Mouse (Mus musculus): ENCODE measurements at regions not wholly inside any gene's neighbourhood (a gene's known extent, or its start where the extent isn't known, plus 50 kb on each side); places are given as distances from the start of the nearest gene placed in this dataset.
A peak's percentile ranks its signal among the peaks of the same experiment; 100 is the strongest.

DNA sequence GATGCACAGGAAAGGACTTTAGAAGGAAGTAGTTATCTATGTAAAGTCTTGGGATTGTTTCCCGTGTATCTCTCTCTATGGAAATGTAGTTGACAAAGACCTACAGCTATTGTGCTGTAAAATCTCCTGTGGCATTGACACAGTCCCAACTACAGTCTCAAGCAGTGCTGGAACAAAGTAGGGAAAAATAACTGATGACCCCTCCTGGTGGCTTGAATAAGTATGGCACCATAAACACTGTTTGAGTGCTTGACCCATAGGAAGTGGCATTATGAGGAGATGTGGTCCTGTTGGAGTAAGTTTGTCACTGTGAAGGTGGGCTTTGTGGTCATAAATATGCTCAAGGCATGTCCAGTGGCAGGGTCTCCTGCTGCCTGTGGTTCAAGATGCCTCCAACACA lies 928.4 kb upstream of the Mms22l start:
- H3K36me3 ChIP-seq (ENCODE audit: control insufficient read depth, insufficient read depth, low read length) = no peaks in the 10 kb centered on the region
- no peak overlapping the region for H3K4me2 ChIP-seq (replicated peaks; ENCODE audit: low read depth, low read length)
- peak; percentile 15 for DNase-seq (ENCODE audit: low spot score)
- H3K9me3 ChIP-seq (ENCODE audit: control insufficient read depth, low read length) = no peaks in the 10 kb centered on the region
- ATAC-seq (ENCODE audit: low FRiP score) = no peak
- 59% methylated on average over 1 of the region's 1 CpGs for WGBS
- no peak overlapping the region for H3K9ac ChIP-seq (ENCODE audit: low read depth, low read length)
- H3K27ac ChIP-seq (ENCODE audit: low read depth, low read length) = no peak overlapping the region
- H3K4me3 ChIP-seq (ENCODE audit: low read depth, low read length) = no peak overlapping the region
- no peaks in the 10 kb centered on the region for H3K4me1 ChIP-seq (replicated peaks; ENCODE audit: control insufficient read depth, insufficient read depth, low read length)
- no peaks in the 10 kb centered on the region for H3K27me3 ChIP-seq (ENCODE audit: control insufficient read depth, insufficient read depth, low read length)

DNA sequence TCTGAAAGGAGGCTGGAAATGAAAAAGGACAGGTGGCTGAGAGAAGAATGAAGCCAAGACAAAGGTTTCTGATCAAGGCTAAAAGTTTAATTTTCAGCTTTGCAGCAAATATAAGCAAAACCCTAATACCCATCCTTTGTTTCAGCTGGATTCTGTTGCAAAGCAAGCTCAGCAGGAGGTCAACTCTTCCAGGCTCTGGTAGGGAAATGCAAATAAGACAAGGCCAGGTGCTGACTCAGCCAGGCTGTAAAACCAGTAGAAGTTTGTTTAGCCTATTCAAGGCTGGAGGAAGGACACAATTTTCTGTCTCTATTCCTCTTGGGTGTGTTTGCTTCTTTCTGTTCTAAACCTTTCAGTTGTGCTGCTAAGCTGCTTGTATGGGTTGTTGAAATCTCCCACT lies 923.2 kb upstream of the Mms22l start:
- H3K4me3 ChIP-seq (ENCODE audit: low read depth, low read length) = no peak overlapping the region
- ATAC-seq (ENCODE audit: low FRiP score) = no peak
- DNase-seq (ENCODE audit: low spot score) = no peak

DNA sequence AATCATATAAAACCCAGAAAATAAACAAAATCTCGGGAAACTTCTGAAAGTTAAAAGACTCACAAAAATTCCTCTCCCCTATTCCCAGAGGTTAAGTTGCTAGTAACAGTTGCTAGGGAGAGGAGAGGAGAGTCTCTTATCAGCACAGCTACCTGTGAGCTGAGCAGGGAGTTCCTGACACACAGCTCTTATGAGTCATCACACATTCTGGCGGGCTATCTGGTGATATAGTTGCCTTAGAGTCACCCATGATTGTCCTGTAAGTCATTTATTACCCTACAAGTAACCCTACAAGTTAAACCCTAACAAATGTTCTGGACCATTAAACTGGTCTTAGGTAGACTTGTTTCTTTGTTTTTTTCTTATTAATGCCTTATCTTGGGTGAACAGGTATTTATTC lies 908.8 kb upstream of the Mms22l start:
- Histone ChIP-seq H3K36me3 (ENCODE audit: control insufficient read depth, insufficient read depth, low read length) (no peaks in the 10 kb centered on the region), H3K4me1 (replicated peaks; ENCODE audit: control insufficient read depth, insufficient read depth, low read length) (no peaks in the 10 kb centered on the region), H3K27ac (ENCODE audit: low read depth, low read length) (no peak overlapping the region), H3K9ac (ENCODE audit: low read depth, low read length) (no peak overlapping the region), H3K4me2 (replicated peaks; ENCODE audit: low read depth, low read length) (no peak overlapping the region), H3K9me3 (ENCODE audit: control insufficient read depth, low read length) (no peaks in the 10 kb centered on the region), H3K4me3 (ENCODE audit: low read depth, low read length) (no peak overlapping the region), H3K27me3 (ENCODE audit: control insufficient read depth, insufficient read depth, low read length) (no peaks in the 10 kb centered on the region)
- DNase-seq (ENCODE audit: low spot score) = no peak
- ATAC-seq (ENCODE audit: low FRiP score) = no peak
- WGBS = 67% methylated on average over 2 of the region's 2 CpGs

More for the DNA sequence above, 923.2 kb upstream of the Mms22l start:
- Histone ChIP-seq H3K27ac (ENCODE audit: low read depth, low read length) (no peak overlapping the region), H3K9me3 (ENCODE audit: control insufficient read depth, low read length) (no peaks in the 10 kb centered on the region), H3K4me1 (replicated peaks; ENCODE audit: control insufficient read depth, insufficient read depth, low read length) (no peaks in the 10 kb centered on the region), H3K36me3 (ENCODE audit: control insufficient read depth, insufficient read depth, low read length) (no peaks in the 10 kb centered on the region), H3K9ac (ENCODE audit: low read depth, low read length) (no peak overlapping the region), H3K4me2 (replicated peaks; ENCODE audit: low read depth, low read length) (no peak overlapping the region), H3K27me3 (ENCODE audit: control insufficient read depth, insufficient read depth, low read length) (no peaks in the 10 kb centered on the region)

DNA sequence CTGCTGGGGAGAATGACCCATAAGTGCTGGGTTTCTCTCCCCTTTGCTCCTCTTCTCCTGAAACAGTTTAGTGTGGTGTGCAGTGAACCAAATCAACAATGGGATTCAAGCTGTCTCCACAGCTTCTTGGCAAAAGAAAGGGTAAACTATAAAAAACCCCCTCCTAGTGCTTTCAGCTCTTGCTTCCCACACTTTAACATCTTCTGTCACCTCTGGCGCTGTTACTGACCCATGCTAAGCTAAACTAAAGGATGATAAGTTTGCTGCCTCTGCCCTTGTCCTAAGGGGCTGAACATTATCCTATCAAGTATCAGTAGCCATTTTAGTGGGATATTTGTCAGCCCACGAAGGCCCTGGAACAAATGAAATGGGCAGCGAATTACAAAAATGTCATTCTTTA lies 905.4 kb upstream of the Mms22l start:
- H3K4me1 ChIP-seq (replicated peaks; ENCODE audit: control insufficient read depth, insufficient read depth, low read length) = no peaks in the 10 kb centered on the region
- no peak overlapping the region for H3K4me3 ChIP-seq (ENCODE audit: low read depth, low read length)
- peak; percentile 6 for DNase-seq (ENCODE audit: low spot score)
- no peak overlapping the region for H3K9ac ChIP-seq (ENCODE audit: low read depth, low read length)
- H3K27ac ChIP-seq (ENCODE audit: low read depth, low read length) = no peak overlapping the region
- no peak overlapping the region for H3K4me2 ChIP-seq (replicated peaks; ENCODE audit: low read depth, low read length)
- H3K9me3 ChIP-seq (ENCODE audit: control insufficient read depth, low read length) = no peaks in the 10 kb centered on the region
- peak; percentile 59; the same call in 1 of the 2 replicates for ATAC-seq (ENCODE audit: low FRiP score)
- 18% methylated on average over 3 of the region's 3 CpGs for WGBS
- H3K27me3 ChIP-seq (ENCODE audit: control insufficient read depth, insufficient read depth, low read length) = no peaks in the 10 kb centered on the region
- no peaks in the 10 kb centered on the region for H3K36me3 ChIP-seq (ENCODE audit: control insufficient read depth, insufficient read depth, low read length)

DNA sequence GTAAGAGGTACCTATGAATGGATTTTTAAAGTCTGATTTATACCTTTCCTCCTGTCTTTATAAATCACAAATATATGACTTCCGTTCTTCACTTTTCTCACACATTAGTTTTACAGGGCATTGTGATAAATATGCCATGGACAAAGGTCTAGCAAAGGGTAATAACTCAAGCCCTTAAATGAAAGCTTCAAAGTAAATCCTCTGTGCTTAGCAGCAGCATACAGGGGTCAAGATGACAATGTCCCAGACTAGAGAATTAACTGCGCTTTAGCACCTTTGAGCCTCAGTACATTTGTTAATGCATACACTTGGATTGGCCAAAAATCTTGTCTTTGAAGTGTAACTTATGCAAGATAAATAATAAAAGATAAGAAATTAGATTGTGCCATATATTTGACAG lies 904.7 kb upstream of the Mms22l start:
- DNase-seq (ENCODE audit: low spot score) (no peak), ATAC-seq (ENCODE audit: low FRiP score) (no peak)
- H3K9me3 ChIP-seq (ENCODE audit: control insufficient read depth, low read length) = no peaks in the 10 kb centered on the region
- no peak overlapping the region for H3K4me3 ChIP-seq (ENCODE audit: low read depth, low read length)
- H3K9ac ChIP-seq (ENCODE audit: low read depth, low read length) = no peak overlapping the region
- no peaks in the 10 kb centered on the region for H3K36me3 ChIP-seq (ENCODE audit: control insufficient read depth, insufficient read depth, low read length)
- WGBS = 51% methylated on average over 2 of the region's 2 CpGs
- H3K27ac ChIP-seq (ENCODE audit: low read depth, low read length) = no peak overlapping the region
- H3K27me3 ChIP-seq (ENCODE audit: control insufficient read depth, insufficient read depth, low read length) = no peaks in the 10 kb centered on the region
- no peak overlapping the region for H3K4me2 ChIP-seq (replicated peaks; ENCODE audit: low read depth, low read length)
- H3K4me1 ChIP-seq (replicated peaks; ENCODE audit: control insufficient read depth, insufficient read depth, low read length) = no peaks in the 10 kb centered on the region

DNA sequence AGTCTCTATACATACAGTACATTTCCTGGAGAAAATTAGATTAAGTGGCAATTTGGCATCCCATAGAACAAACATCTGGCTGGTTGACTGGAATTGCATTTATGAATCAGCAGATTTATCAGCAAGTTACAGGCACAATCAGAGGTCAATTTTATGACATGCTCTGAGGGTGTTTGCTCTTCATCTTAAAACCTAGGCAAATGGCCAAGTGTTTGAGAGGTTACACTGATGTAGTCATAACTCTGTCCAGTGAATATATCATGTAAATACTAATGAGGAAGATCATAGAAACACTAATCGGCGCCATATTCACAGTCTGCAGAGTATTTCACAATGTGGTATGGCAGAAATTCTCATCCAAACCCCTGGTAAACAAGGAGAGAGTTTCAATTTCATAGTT lies 896.2 kb upstream of the Mms22l start:
- Histone ChIP-seq H3K9ac (ENCODE audit: low read depth, low read length) (no peak overlapping the region), H3K4me3 (ENCODE audit: low read depth, low read length) (no peak overlapping the region), H3K36me3 (ENCODE audit: control insufficient read depth, insufficient read depth, low read length) (no peaks in the 10 kb centered on the region), H3K4me1 (replicated peaks; ENCODE audit: control insufficient read depth, insufficient read depth, low read length) (no peaks in the 10 kb centered on the region), H3K9me3 (ENCODE audit: control insufficient read depth, low read length) (no peaks in the 10 kb centered on the region), H3K4me2 (replicated peaks; ENCODE audit: low read depth, low read length) (no peak overlapping the region), H3K27ac (ENCODE audit: low read depth, low read length) (no peak overlapping the region), H3K27me3 (ENCODE audit: control insufficient read depth, insufficient read depth, low read length) (no peaks in the 10 kb centered on the region)
- DNase-seq (ENCODE audit: low spot score) (no peak), ATAC-seq (ENCODE audit: low FRiP score) (no peak)
- WGBS = 91% methylated on average over 2 of the region's 2 CpGs

DNA sequence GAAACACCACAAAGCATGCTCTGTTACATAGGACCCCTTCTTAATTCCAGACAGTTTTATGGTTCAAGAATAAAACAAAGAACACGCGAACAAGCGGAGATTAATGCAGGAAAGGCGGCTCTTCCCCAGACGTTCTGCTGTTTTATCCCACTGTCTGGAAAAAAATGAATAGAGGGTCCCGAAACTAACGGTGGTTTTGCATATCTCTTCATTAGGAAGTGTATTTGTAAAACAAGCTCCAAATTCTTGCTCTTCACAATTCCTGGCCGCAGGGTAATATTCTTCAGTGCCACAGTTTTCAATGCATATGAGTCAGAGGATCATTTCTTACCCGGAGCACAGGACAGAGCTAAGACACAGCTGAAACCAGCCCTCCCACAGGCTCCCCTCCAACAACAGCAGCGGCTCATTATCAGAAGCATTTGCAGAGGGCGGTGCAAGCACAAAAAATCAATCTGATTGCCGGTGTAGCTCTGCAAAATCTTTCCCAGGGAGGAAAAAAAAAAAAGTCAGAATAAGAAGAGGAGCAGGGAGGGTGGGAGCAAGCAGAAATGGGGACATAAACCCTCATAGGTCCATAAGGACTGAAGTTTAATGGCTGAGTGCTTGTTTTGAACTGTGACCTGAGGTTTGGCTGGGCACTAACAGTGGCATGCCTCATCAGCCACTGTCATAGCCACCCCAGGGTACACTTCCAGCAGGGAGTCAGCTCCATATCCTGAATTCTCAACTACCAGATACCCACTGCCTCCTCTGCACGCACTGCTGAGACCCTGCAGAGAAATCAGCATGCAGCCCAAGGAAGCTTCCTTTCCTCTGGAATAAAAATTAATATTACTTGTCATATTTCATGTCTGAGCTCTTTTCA lies 894.6 kb upstream of the Mms22l start:
- no peaks in the 10 kb centered on the region for H3K9me3 ChIP-seq (ENCODE audit: control insufficient read depth, low read length)
- H3K9ac ChIP-seq (ENCODE audit: low read depth, low read length) = peak overlapping the region; percentile 17; the same call in 1 of the 2 replicates
- H3K36me3 ChIP-seq (ENCODE audit: control insufficient read depth, insufficient read depth, low read length) = no peaks in the 10 kb centered on the region
- no peaks in the 10 kb centered on the region for H3K27me3 ChIP-seq (ENCODE audit: control insufficient read depth, insufficient read depth, low read length)
- WGBS = 13% methylated on average over 13 of the region's 13 CpGs
- H3K4me3 ChIP-seq (ENCODE audit: low read depth, low read length) = no peak overlapping the region
- DNase-seq (ENCODE audit: low spot score) (peak; percentile 50), ATAC-seq (ENCODE audit: low FRiP score) (peak; percentile 89)
- peak overlapping the region; percentile 18; the same call in 1 of the 2 replicates for H3K4me2 ChIP-seq (replicated peaks; ENCODE audit: low read depth, low read length)
- peak overlapping the region; percentile 72 for H3K27ac ChIP-seq (ENCODE audit: low read depth, low read length)
- no peaks in the 10 kb centered on the region for H3K4me1 ChIP-seq (replicated peaks; ENCODE audit: control insufficient read depth, insufficient read depth, low read length)

DNA sequence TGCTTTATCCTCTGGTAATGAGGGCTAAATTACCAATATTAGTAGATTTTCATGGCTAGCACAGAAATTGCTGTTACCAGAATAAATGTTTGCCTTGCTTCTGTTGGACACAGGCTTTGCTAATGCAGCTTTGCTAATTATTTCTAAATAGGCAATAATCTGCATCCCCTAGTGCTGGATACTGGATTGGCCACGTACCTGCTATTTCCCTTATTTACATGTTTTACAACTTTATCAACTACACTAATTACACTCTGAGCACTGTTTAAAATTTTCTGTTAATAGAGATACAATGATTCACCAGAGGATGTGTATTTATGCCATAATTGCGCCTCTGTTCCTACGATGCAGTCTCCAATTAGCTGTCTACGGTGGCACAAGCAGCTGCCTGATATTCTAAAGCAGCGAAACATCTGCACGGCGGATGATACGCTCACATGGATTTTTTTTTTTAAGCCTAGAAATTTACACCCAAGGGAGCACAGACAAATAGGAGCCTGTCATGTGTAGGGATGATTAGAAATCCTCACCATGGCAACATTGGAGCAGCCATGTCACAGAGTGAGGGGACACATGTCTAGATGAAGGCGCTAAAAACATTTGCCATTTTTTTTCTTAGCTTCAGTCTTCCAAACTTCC lies 893.8 kb upstream of the Mms22l start:
- Histone ChIP-seq H3K27ac (ENCODE audit: low read depth, low read length) (peak overlapping the region; percentile 72), H3K36me3 (ENCODE audit: control insufficient read depth, insufficient read depth, low read length) (no peaks in the 10 kb centered on the region), H3K4me1 (replicated peaks; ENCODE audit: control insufficient read depth, insufficient read depth, low read length) (no peaks in the 10 kb centered on the region), H3K9ac (ENCODE audit: low read depth, low read length) (no peak overlapping the region), H3K27me3 (ENCODE audit: control insufficient read depth, insufficient read depth, low read length) (no peaks in the 10 kb centered on the region), H3K4me3 (ENCODE audit: low read depth, low read length) (no peak overlapping the region), H3K9me3 (ENCODE audit: control insufficient read depth, low read length) (no peaks in the 10 kb centered on the region), H3K4me2 (replicated peaks; ENCODE audit: low read depth, low read length) (peak overlapping the region; percentile 18; the same call in 1 of the 2 replicates)
- DNase-seq (ENCODE audit: low spot score) (peak; percentile 57), ATAC-seq (ENCODE audit: low FRiP score) (peak; percentile 80)
- WGBS = 36% methylated on average over 9 of the region's 9 CpGs

DNA sequence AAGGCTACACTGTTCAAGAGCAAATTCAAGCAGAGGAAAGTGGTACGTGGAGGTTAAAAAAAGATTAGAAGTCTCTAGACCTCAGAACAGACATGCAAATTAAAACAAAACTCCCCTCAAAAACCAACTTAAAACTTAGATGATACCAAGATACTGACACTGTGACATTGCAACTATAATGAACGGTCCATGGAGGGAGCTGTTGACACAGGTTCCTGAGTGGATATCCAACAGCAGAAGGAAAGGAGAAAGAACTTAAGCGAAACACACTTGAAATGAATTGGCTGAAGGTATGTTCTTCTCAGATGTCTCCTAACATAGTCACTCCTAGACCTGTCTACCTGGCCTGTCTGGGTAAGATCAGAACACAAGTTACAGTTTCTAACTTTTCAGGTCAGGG lies 888.9 kb upstream of the Mms22l start:
- Histone ChIP-seq H3K4me2 (replicated peaks; ENCODE audit: low read depth, low read length) (no peak overlapping the region), H3K36me3 (ENCODE audit: control insufficient read depth, insufficient read depth, low read length) (no peaks in the 10 kb centered on the region), H3K27ac (ENCODE audit: low read depth, low read length) (no peak overlapping the region), H3K4me3 (ENCODE audit: low read depth, low read length) (no peak overlapping the region), H3K9me3 (ENCODE audit: control insufficient read depth, low read length) (no peaks in the 10 kb centered on the region), H3K27me3 (ENCODE audit: control insufficient read depth, insufficient read depth, low read length) (no peaks in the 10 kb centered on the region), H3K4me1 (replicated peaks; ENCODE audit: control insufficient read depth, insufficient read depth, low read length) (no peaks in the 10 kb centered on the region), H3K9ac (ENCODE audit: low read depth, low read length) (no peak overlapping the region)
- DNase-seq (ENCODE audit: low spot score) (no peak), ATAC-seq (ENCODE audit: low FRiP score) (no peak)
- 82% methylated on average over 3 of the region's 3 CpGs for WGBS
